Mouse (Mus musculus) liver, embryonic 14.5 days (tissue): Measurements from ENCODE around the gene Sorcs1.

Experiments
- CTCF ChIP-seq: IDR thresholded peaks from 2 replicates; pipeline ENCODE4 v1.5.1; 2016; ENCODE audit warnings: antibody characterized with exemption, low read depth, control low read depth
- EP300 ChIP-seq: IDR thresholded peaks from 2 replicates; pipeline ENCODE4 v1.6.1; 2016; ENCODE audit warnings: antibody characterized with exemption, low read depth

GRCm38 (mm10) chr19:50422928-50423327, 255.5 kb downstream of the Sorcs1 start:
- peak; percentile 40 for TF ChIP-seq CTCF
- TF ChIP-seq EP300: no peak
